Mouse (Mus musculus) midbrain, embryonic 16.5 days (tissue): ENCODE results near the gene Agpat3. TPM values are rescaled to one million over a fixed set of nuclear protein-coding genes. Genes with fewer than 3 reads are reported as not detected.

Experiments used
- ATAC-seq: fragments of 200-750 bp; cut with Nextera tagmentation; 2 replicates; pipeline ENCODE4 v1.8.0; 2017; ENCODE audit warnings: moderate TSS enrichment
- H3K27ac ChIP-seq: fragments of 300-500 bp; sonication (generic); 2 replicates; pipeline ENCODE4 v1.5.1; 2014; ENCODE audit warnings: mild to moderate bottlenecking, low read length, mixed read lengths
- H3K27me3 ChIP-seq: fragments of 300-500 bp; sonication (generic); 2 replicates; pipeline ENCODE4 v1.6.1; 2014; ENCODE audit warnings: low read depth, low read length, mixed read lengths; ENCODE audit not compliant: control insufficient read depth, insufficient read depth
- H3K36me3 ChIP-seq: fragments of 300-500 bp; sonication (generic); 2 replicates; pipeline ENCODE4 v1.6.1; 2014; ENCODE audit warnings: mild to moderate bottlenecking, low read length, moderate library complexity, mixed read lengths; ENCODE audit not compliant: control insufficient read depth, insufficient read depth
- H3K4me1 ChIP-seq: fragments of 300-500 bp; sonication (generic); 2 replicates; pipeline ENCODE4 v1.6.1; 2014; ENCODE audit warnings: mild to moderate bottlenecking, low read length, mixed read lengths; ENCODE audit not compliant: control insufficient read depth, insufficient read depth
- H3K4me2 ChIP-seq: fragments of 300-500 bp; sonication (generic); 2 replicates; pipeline ENCODE4 v1.6.1; 2014; ENCODE audit warnings: mild to moderate bottlenecking, low read length, mixed read lengths
- H3K4me3 ChIP-seq: fragments of 300-500 bp; sonication (generic); 2 replicates; pipeline ENCODE4 v1.5.1; 2014; ENCODE audit warnings: low read depth, mild to moderate bottlenecking, low read length, moderate library complexity, mixed read lengths
- H3K9ac ChIP-seq: fragments of 300-500 bp; sonication (generic); 2 replicates; pipeline ENCODE4 v1.6.1; 2014; ENCODE audit warnings: low read depth, low read length, mixed read lengths
- H3K9me3 ChIP-seq: fragments of 300-500 bp; sonication (generic); replicated peaks from 2 replicates; pipeline ENCODE4 v1.6.1; 2014; ENCODE audit warnings: mild to moderate bottlenecking, low read length, mixed read lengths; ENCODE audit not compliant: control insufficient read depth, poor library complexity, severe bottlenecking
- WGBS: fragments of 180-500 bp; shearing (Covaris S2); extraction: QIAGEN DNeasy Blood & Tissue Kit; methylation state at CpG from one replicate; pipeline ENCODE4 v1.1.7; 2014; 5-methylcytosine and 5-hydroxymethylcytosine counted together
- polyA plus RNA-seq: library from polyadenylated mRNA; unstranded; fragments of >200 nt; fragmentation: Nextera tagmentation; extraction: Ambion mirVana; gene quantifications from 2 replicates; pipeline ENCODE4 v1.2.1, GENCODE M21; 2015

The Agpat3 gene
- polyA plus RNA-seq, 1 experiment from 2014 or later: 66.3 TPM

DNA sequence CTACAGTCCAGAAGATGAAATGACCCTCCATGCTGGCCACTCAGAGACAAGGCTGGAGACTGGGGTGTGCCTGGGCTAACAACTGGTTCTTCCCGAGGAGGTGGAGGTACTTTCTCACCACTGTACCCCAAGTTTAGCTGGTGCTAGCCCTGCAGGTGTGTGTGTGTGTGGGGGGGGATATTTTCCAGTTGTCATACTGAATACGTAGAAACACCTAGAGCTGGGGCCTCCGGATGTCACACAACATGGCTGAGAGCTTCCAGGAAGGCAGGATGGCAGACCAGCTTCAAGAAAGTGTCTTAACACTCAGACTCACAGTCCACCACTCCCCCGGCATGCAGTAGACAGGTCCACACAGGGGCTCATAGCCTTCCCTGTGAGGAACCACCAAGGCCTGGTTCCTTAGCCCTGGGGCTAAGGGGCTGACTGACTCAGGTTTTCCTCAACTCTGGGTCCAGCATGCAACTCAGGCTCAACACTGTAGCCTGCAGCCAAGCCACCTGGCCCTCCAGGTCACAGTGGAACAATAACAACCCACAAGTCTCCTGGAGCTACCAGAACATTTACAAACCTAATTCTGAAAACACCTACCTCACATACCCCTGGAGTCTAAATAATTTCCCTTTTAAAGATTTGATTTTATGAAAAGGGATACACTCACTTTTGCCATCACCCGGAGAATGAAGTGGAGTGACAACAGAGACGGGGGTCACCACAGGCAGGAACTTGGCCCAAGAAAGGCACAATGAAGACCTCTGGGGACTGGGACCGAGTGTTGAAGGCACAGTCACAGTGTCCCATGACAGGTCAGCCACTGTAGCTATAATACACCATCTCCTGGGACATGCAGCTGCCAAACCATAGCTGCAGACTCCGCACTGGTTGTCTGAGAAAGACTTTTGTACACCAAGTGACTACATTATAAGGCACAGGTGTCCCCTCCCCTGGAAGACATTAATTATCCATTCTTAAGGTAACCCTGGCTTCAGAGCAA is 53.3 kb downstream of the Agpat3 start:
- H3K9ac ChIP-seq: no peak overlapping the region
- H3K36me3 ChIP-seq: 0 out of 2 replicates have a peak, but pooled peaks cover 3% of the 10 kb centered on the region
- no peak overlapping the region for H3K27ac ChIP-seq
- no peaks in the 10 kb centered on the region; the same call in 1 of the 2 replicates for H3K4me1 ChIP-seq
- no peak overlapping the region for H3K4me2 ChIP-seq
- H3K27me3 ChIP-seq: no peaks in the 10 kb centered on the region
- ATAC-seq: no peak
- WGBS: 90% methylated on average over 8 of the region's 8 CpGs
- H3K4me3 ChIP-seq: no peak overlapping the region
- no peaks in the 10 kb centered on the region for H3K9me3 ChIP-seq

- 82% methylated on average over 15 of the region's 15 CpGs for WGBS
- no peaks in the 10 kb centered on the region for H3K36me3 ChIP-seq
- peak overlapping the region; percentile 8; the same call in 1 of the 2 replicates for H3K4me2 ChIP-seq
- H3K9ac ChIP-seq: no peak overlapping the region
- ATAC-seq: peak; percentile 62
- H3K4me1 ChIP-seq: no peaks in the 10 kb centered on the region; the same call in 1 of the 2 replicates
- no peaks in the 10 kb centered on the region for H3K9me3 ChIP-seq
- no peaks in the 10 kb centered on the region for H3K27me3 ChIP-seq
- peak overlapping the region; percentile 3; the same call in 1 of the 2 replicates for H3K27ac ChIP-seq
- H3K4me3 ChIP-seq: no peak overlapping the region
These were observed 54.5 kb downstream of the Agpat3 start for GRCm38 (mm10) chr10:78297576-78298484.

- H3K9me3 ChIP-seq: no peaks in the 10 kb centered on the region
- H3K36me3 ChIP-seq: no peaks in the 10 kb centered on the region
- H3K27ac ChIP-seq: no peak overlapping the region
- no peaks in the 10 kb centered on the region; the same call in 1 of the 2 replicates for H3K4me1 ChIP-seq
- no peak overlapping the region for H3K4me3 ChIP-seq
- no peak for ATAC-seq
- no peak overlapping the region for H3K4me2 ChIP-seq
- no peak overlapping the region for H3K9ac ChIP-seq
- H3K27me3 ChIP-seq: no peaks in the 10 kb centered on the region
- 79% methylated on average over 4 of the region's 4 CpGs for WGBS
These were observed 55.3 kb downstream of the Agpat3 start for GRCm38 (mm10) chr10:78296980-78297379.

GRCm38 (mm10) chr10:78296371-78296770 is 55.9 kb downstream of the Agpat3 start:
- Histone ChIP-seq H3K4me1 (no peaks in the 10 kb centered on the region; the same call in 1 of the 2 replicates), H3K27me3 (no peaks in the 10 kb centered on the region), H3K9ac (no peak overlapping the region), H3K4me2 (no peak overlapping the region), H3K4me3 (no peak overlapping the region), H3K27ac (no peak overlapping the region; the same call in 1 of the 2 replicates), H3K9me3 (no peaks in the 10 kb centered on the region), H3K36me3 (no peaks in the 10 kb centered on the region)
- no peak for ATAC-seq
- 91% methylated on average over 5 of the region's 5 CpGs for WGBS

GRCm38 (mm10) chr10:78293576-78293975 is 58.7 kb downstream of the Agpat3 start:
- H3K9me3 ChIP-seq: no peaks in the 10 kb centered on the region
- ATAC-seq: no peak
- H3K27me3 ChIP-seq: no peaks in the 10 kb centered on the region
- H3K4me2 ChIP-seq: no peak overlapping the region
- H3K27ac ChIP-seq: no peak overlapping the region
- 89% methylated on average over 1 of the region's 1 CpGs for WGBS
- H3K4me1 ChIP-seq: no peaks in the 10 kb centered on the region; the same call in 1 of the 2 replicates
- no peak overlapping the region for H3K9ac ChIP-seq
- no peak overlapping the region for H3K4me3 ChIP-seq
- H3K36me3 ChIP-seq: no peaks in the 10 kb centered on the region

DNA sequence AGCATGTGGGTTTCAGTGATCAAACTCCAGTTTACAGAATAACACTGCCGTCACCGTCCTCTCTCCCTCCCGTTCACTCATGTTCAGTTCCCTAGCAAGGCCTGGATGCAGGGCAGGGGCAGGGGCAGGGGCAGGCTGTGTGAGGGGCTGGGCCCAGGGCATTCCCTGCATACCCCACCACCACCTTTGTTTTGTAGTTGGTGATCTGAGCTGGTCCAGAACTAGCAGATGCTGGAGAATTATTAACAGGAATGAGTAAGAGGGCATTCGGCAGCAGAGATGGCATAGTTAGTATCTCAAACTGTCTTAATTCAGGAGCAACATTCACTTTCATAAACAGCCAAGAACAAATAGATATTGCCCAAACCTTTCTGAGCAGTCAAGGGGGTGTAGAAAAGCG is 59.9 kb downstream of the Agpat3 start:
- Histone ChIP-seq H3K4me3 (no peak overlapping the region), H3K9me3 (no peaks in the 10 kb centered on the region), H3K4me2 (no peak overlapping the region), H3K9ac (no peak overlapping the region), H3K27me3 (no peaks in the 10 kb centered on the region), H3K36me3 (peaks cover 4% of the 10 kb centered on the region; the same call in 1 of the 2 replicates), H3K4me1 (no peaks in the 10 kb centered on the region; the same call in 1 of the 2 replicates), H3K27ac (no peak overlapping the region)
- ATAC-seq: no peak
- 93% methylated on average over 5 of the region's 5 CpGs for WGBS

DNA sequence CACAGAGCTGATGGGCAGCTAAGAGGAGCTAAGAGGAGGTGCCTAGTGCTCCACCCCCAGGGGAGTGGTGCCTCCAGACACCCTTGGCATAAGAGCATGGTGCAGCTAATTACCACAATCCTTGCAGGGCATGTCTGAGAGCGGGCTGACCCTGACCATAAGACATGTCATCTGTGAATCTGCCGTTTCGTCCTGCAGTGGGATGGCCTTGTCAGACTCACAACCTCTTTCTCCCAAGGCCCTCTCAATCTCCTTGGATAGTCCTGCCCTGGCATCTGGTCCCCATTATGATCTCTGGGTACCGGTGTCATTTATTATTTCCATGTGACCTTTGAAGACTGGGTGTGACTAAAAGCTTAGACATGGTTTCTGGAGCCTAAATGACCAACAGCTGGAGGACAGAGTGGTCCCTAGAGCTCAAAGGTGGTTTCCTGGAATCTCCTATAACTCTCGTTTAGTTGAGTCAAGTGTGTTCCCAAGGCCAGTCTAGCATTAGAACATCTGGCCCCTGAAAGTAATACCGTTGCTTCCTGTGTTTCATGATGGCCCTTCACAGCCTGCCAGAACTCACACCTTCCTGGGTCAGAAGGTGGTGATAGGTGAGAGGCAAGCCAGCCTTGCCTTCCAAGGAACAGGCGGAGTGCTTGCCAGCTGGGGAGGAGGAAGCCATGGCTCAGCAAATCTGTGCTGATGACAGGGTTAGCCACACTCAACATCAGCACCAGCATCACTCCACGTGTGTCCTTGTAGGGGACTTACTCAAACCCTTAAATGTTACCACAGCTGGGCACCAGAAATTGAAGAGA is 61.4 kb downstream of the Agpat3 start:
- Histone ChIP-seq H3K4me2 (no peak overlapping the region), H3K4me3 (no peak overlapping the region), H3K27ac (no peak overlapping the region), H3K4me1 (no peaks in the 10 kb centered on the region), H3K9me3 (no peaks in the 10 kb centered on the region), H3K9ac (no peak overlapping the region), H3K36me3 (peaks cover 12% of the 10 kb centered on the region), H3K27me3 (no peaks in the 10 kb centered on the region)
- ATAC-seq: no peak
- WGBS: 96% methylated on average over 8 of the region's 8 CpGs

GRCm38 (mm10) chr10:78288896-78289295 is 63.4 kb downstream of the Agpat3 start:
- Histone ChIP-seq H3K36me3 (peaks cover 20% of the 10 kb centered on the region), H3K4me2 (no peak overlapping the region), H3K27me3 (no peaks in the 10 kb centered on the region), H3K4me1 (no peaks in the 10 kb centered on the region), H3K9me3 (no peaks in the 10 kb centered on the region), H3K27ac (no peak overlapping the region), H3K4me3 (no peak overlapping the region), H3K9ac (no peak overlapping the region)
- WGBS: 90% methylated on average over 4 of the region's 4 CpGs
- ATAC-seq: no peak
